Mouse (Mus musculus) thymus, adult 2 months (tissue): ENCODE data around the gene Snx9. TPM values are rescaled to one million over a fixed set of nuclear protein-coding genes. Genes with fewer than 3 reads are reported as not detected.

Source experiments
- DNase-seq: peaks from one replicate; pipeline ENCODE4 v3.0.0; 2021
- H3K27ac ChIP-seq: fragments of 200-500 bp; 2 replicates; pipeline ENCODE4 v1.5.1; 2012; ENCODE audit warnings: low read length, control low read depth; ENCODE audit not compliant: control insufficient read depth, insufficient read depth
- H3K27me3 ChIP-seq: fragments of 200-500 bp; 2 replicates; pipeline ENCODE4 v1.6.1; 2012; ENCODE audit warnings: mild to moderate bottlenecking, low read length, moderate library complexity, mixed read lengths; ENCODE audit not compliant: control insufficient read depth, insufficient read depth
- H3K36me3 ChIP-seq: fragments of 200-500 bp; 2 replicates; pipeline ENCODE4 v1.6.1; 2012; ENCODE audit warnings: mild to moderate bottlenecking, low read length, moderate library complexity; ENCODE audit not compliant: control insufficient read depth, insufficient read depth
- H3K4me1 ChIP-seq: fragments of 200-500 bp; replicated peaks from 2 replicates; pipeline ENCODE4 v1.6.1; 2012; ENCODE audit warnings: low read length; ENCODE audit not compliant: control insufficient read depth, insufficient read depth
- H3K4me3 ChIP-seq: fragments of 200-500 bp; 2 replicates; pipeline ENCODE4 v1.5.1; 2012; ENCODE audit warnings: mild to moderate bottlenecking, low read length, control low read depth, moderate library complexity; ENCODE audit not compliant: control insufficient read depth, insufficient read depth
- CTCF ChIP-seq: fragments of 200-500 bp; IDR thresholded peaks from 2 replicates; pipeline ENCODE4 v1.5.1; 2012; ENCODE audit warnings: mild to moderate bottlenecking, control low read depth, low read length, moderate library complexity, borderline replicate concordance; ENCODE audit not compliant: control insufficient read depth, poor library complexity, insufficient read depth; ENCODE audit errors: extremely low read depth
- POLR2A ChIP-seq: fragments of 200-500 bp; IDR thresholded peaks from 2 replicates; pipeline ENCODE4 v1.6.1; 2012; ENCODE audit warnings: mild to moderate bottlenecking, low read length, control low read depth, moderate library complexity; ENCODE audit not compliant: control insufficient read depth, poor library complexity, insufficient read depth; ENCODE audit errors: extremely low read depth
- WGBS: fragments of 180-500 bp; shearing (Covaris S2); methylation state at CpG from one replicate; pipeline ENCODE4 v1.1.7; 2018; 5-methylcytosine and 5-hydroxymethylcytosine counted together
- polyA plus RNA-seq: library from polyadenylated mRNA; depleted of rRNA; stranded (reverse); fragments of >200 nt; gene quantifications from 2 replicates; pipeline ENCODE4 v1.2.3, GENCODE M21; 2012

Gene Snx9
- polyA plus RNA-seq, 1 experiment = 12.5 TPM

- DNase-seq = no peak
- 87% methylated on average over 5 of the region's 5 CpGs for WGBS
- H3K4me1 ChIP-seq = peaks cover 19% of the 10 kb centered on the region
- no peaks in the 10 kb centered on the region for H3K36me3 ChIP-seq
- no peak overlapping the region for H3K27ac ChIP-seq
- H3K27me3 ChIP-seq = no peaks in the 10 kb centered on the region
- H3K4me3 ChIP-seq = no peak overlapping the region
- TF ChIP-seq CTCF (no peak), POLR2A (no peak)
Measured at GRCm38 (mm10) chr17:5797124-5797760, 43.9 kb upstream of the Snx9 start.

DNA sequence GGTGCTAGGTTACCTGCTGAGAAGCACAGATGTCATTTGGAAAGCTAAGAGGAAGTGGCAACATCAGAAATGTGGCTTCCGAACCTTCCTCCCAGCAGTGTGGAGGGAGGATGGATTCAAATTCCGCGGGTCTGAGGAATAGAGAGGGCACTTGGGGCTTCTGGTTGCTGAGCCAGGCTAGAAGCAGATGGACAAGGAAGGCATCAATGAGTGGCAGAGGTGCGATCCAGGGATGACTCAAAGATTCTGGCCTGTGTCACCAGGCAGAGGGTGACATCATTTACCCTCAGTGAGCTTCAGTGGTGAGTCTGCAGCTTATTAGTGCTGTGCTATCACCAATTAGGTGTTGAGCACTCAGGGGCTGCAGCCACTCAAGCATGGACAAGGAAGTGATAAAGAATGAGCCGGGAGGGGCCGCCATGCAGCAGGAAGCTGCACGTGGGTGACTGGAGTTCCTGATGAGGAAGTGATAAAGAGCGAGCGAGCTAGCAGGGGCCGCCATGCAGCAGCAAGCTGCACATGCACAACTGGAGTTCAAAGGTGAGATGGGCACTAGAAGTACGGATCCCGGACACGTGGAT is 42.8 kb upstream of the Snx9 start:
- WGBS = 15% methylated on average over 13 of the region's 13 CpGs
- TF ChIP-seq CTCF = no peak
- no peak for TF ChIP-seq POLR2A
- DNase-seq = no peak
- Histone ChIP-seq H3K36me3 (no peaks in the 10 kb centered on the region), H3K27me3 (no peaks in the 10 kb centered on the region), H3K4me1 (peaks cover 29% of the 10 kb centered on the region), H3K27ac (no peak overlapping the region), H3K4me3 (no peak overlapping the region)

GRCm38 (mm10) chr17:5798900-5799299 is 42.2 kb upstream of the Snx9 start:
- Histone ChIP-seq H3K27ac (no peak overlapping the region), H3K4me3 (no peak overlapping the region), H3K27me3 (no peaks in the 10 kb centered on the region), H3K36me3 (no peaks in the 10 kb centered on the region), H3K4me1 (peaks cover 33% of the 10 kb centered on the region)
- TF ChIP-seq POLR2A = no peak
- no peak for TF ChIP-seq CTCF
- no peak for DNase-seq
- WGBS = 75% methylated on average over 5 of the region's 5 CpGs

DNA sequence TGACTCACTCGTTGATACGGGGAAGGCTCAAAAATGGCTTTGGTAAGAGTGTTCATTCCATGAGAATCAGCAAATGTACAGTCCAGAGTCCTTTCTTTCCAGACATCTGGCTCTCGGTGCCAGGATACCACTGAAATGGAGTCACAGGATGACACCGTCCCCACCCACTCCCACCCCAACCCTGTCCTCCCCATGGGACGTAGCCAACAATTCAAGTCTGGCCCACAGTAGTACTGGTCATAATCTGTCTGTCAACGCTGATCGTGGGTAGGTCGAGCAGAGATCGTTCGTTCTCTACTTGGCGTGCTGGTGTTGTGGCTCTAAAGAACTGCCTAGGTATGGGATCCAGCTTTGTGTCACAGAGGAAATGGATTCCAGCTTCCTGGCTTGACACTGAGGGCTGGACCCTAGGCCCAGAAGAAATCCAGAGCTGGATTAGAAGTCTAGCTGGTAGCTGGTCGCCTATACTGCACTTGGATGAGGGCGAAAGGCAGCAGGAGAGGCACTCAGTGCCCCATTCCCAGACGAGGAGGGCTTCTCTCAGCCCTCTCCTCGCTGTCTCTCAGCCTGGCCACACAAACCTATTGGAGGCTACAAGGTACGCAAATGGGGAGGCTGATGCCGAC is 41.6 kb upstream of the Snx9 start:
- H3K4me3 ChIP-seq = no peak overlapping the region
- DNase-seq = no peak
- 95% methylated on average over 17 of the region's 17 CpGs for WGBS
- H3K27ac ChIP-seq = no peak overlapping the region
- no peaks in the 10 kb centered on the region for H3K36me3 ChIP-seq
- TF ChIP-seq CTCF (no peak), POLR2A (no peak)
- no peaks in the 10 kb centered on the region for H3K27me3 ChIP-seq
- peaks cover 36% of the 10 kb centered on the region for H3K4me1 ChIP-seq

DNA sequence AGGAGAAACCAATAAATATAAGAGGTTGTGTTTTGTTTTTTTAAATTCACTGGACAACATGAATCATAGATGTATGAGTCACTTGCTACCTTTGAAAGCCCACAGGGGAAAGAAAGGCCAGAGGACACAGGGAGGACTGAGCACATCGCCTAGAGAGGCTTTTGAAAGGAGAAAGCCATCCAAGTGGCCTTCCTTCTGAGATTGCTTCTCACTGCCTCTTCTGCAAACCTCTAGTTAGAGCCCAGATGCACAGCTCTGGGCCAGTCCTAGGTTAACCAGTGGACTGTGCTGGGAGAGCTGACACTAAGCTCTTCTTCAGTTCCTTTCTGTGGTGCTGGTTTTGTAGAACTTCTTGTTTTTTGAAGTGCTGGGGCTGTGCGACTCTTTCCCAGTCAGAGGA is 40.9 kb upstream of the Snx9 start:
- no peak for DNase-seq
- 88% methylated on average over 2 of the region's 2 CpGs for WGBS
- Histone ChIP-seq H3K4me3 (no peak overlapping the region), H3K36me3 (no peaks in the 10 kb centered on the region), H3K4me1 (peaks cover 41% of the 10 kb centered on the region), H3K27ac (no peak overlapping the region), H3K27me3 (no peaks in the 10 kb centered on the region)
- TF ChIP-seq CTCF (no peak), POLR2A (no peak)

DNA sequence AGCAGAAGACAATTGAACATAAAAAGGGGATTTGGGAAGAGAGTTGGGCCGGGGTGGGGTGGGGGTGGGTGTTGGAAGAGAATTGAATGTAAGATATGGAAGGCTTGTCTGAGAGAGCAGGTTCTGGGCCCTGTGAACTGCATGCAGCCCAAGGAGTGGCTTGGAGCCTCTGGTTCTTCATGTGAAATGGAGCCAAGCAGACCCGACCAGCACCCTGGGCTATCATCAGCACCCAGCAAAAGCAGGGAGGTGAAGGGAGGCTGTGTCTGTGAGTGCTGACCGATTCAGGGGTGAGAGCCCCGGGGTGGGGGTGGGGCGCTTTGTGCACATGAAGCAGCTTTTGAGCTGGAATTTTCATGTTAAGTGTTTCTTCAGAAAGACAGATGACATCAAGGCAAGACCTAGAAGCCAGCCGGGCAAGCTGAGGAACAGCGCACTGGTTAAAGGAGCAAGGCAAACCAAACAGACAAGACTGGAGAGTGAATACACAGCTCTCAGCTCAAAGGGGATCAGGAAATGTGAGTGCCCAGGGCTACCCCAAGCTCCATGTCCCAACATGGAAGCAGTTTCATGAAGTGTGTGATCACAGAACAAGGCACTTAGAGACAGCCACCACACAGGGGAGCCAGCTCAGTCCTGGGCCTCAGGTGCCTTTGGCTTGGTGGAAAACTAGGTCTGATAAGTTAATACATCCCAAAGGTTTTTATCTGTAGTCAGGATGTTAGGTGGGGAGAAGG is 40.1 kb upstream of the Snx9 start:
- Histone ChIP-seq H3K4me1 (peaks cover 46% of the 10 kb centered on the region), H3K4me3 (no peak overlapping the region), H3K27me3 (no peaks in the 10 kb centered on the region), H3K27ac (no peak overlapping the region), H3K36me3 (no peaks in the 10 kb centered on the region)
- no peak for TF ChIP-seq POLR2A
- no peak for TF ChIP-seq CTCF
- WGBS = 93% methylated on average over 7 of the region's 7 CpGs
- DNase-seq = no peak
